Mouse (Mus musculus): ENCODE data around the gene Magi1.

GRCm38 (mm10) chr6:93697956-93698355 is 585.8 kb downstream of the Magi1 start:
- TF ChIP-seq POLR2A (IDR thresholded peaks at IDR 0.05; ENCODE audit: borderline replicate concordance, control insufficient read depth, low read depth, low read length): no peak
- TF ChIP-seq CTCF (IDR thresholded peaks at IDR 0.05; ENCODE audit: control insufficient read depth, insufficient read depth, low read length): no peak

Data from bone marrow, adult 2 months (tissue).